Mouse (Mus musculus): ENCODE measurements around the gene Alcam. TPM values are rescaled to one million over a fixed set of nuclear protein-coding genes. Genes with fewer than 3 reads are reported as not detected.

Gene Alcam
- polyA plus RNA-seq, 1 experiment, result 27.7 TPM

GRCm38 (mm10) chr16:52430073-52430472 lies 23.8 kb downstream of the Alcam start:
- H3K79me2 ChIP-seq (ENCODE audit: control insufficient read depth, insufficient read depth), result peaks cover 92% of the 10 kb centered on the region

DNA sequence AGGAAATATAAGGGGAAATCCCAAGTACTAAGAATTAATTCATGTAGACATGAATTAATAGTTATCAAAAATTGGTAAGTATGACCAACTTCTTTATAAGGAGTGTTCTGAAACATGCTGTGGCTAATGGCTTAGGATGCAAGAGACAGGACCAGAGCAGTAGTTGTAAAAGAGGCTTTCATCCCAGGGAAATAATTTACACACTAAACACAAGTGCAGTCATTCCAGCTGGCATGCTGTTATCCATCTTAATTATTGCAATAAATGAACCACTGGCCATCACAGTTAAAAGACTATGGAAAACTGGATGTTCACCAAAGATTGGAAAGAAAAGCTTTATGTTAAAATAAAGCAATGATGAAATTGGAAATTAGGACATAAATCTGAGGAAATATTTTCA lies 24.2 kb downstream of the Alcam start:
- no peaks in the 10 kb centered on the region for H3K36me3 ChIP-seq (ENCODE audit: control insufficient read depth, insufficient read depth)
- H3K4me3 ChIP-seq (ENCODE audit: insufficient read depth, poor library complexity, severe bottlenecking), result no peak overlapping the region
- peaks cover 92% of the 10 kb centered on the region for H3K79me2 ChIP-seq (ENCODE audit: control insufficient read depth, insufficient read depth)
- H3K79me3 ChIP-seq (ENCODE audit: low read depth), result peaks cover 47% of the 10 kb centered on the region
- TF ChIP-seq MAX (IDR thresholded peaks at IDR 0.05) (no peak), USF1 (IDR thresholded peaks at IDR 0.05; ENCODE audit: low read depth) (no peak), MYOG (IDR thresholded peaks at IDR 0.05; ENCODE audit: control insufficient read depth, extremely low read depth, insufficient read length) (no peak), FOSL1 (IDR thresholded peaks at IDR 0.05; ENCODE audit: insufficient read depth, low read length, poor library complexity, severe bottlenecking) (no peak), CEBPB (IDR thresholded peaks at IDR 0.05; ENCODE audit: low read depth) (no peak), CTCF (IDR thresholded peaks at IDR 0.05; ENCODE audit: control insufficient read depth, insufficient read depth, insufficient read length) (no peak), MYOD1 (IDR thresholded peaks at IDR 0.05; ENCODE audit: control insufficient read depth, insufficient read length, low read depth) (no peak)
- no peak overlapping the region for H3ac ChIP-seq (ENCODE audit: control insufficient read depth, insufficient read length, low read depth)
- no peaks in the 10 kb centered on the region for H3K27me3 ChIP-seq (ENCODE audit: control insufficient read depth, insufficient read depth, insufficient read length)

More at GRCm38 (mm10) chr16:52430073-52430472, 23.8 kb downstream of the Alcam start:
- TF ChIP-seq MYOD1 (IDR thresholded peaks at IDR 0.05; ENCODE audit: control insufficient read depth, insufficient read length, low read depth) (no peak), CTCF (IDR thresholded peaks at IDR 0.05; ENCODE audit: control insufficient read depth, insufficient read depth, insufficient read length) (no peak), CEBPB (IDR thresholded peaks at IDR 0.05; ENCODE audit: low read depth) (no peak), USF1 (IDR thresholded peaks at IDR 0.05; ENCODE audit: low read depth) (no peak), FOSL1 (IDR thresholded peaks at IDR 0.05; ENCODE audit: insufficient read depth, low read length, poor library complexity, severe bottlenecking) (no peak), MAX (IDR thresholded peaks at IDR 0.05) (no peak), MYOG (IDR thresholded peaks at IDR 0.05; ENCODE audit: control insufficient read depth, extremely low read depth, insufficient read length) (no peak)
- H3ac ChIP-seq (ENCODE audit: control insufficient read depth, insufficient read length, low read depth), result no peak overlapping the region
- H3K27me3 ChIP-seq (ENCODE audit: control insufficient read depth, insufficient read depth, insufficient read length), result no peaks in the 10 kb centered on the region
- no peak overlapping the region for H3K4me3 ChIP-seq (ENCODE audit: insufficient read depth, poor library complexity, severe bottlenecking)
- no peaks in the 10 kb centered on the region for H3K36me3 ChIP-seq (ENCODE audit: control insufficient read depth, insufficient read depth)
- H3K79me3 ChIP-seq (ENCODE audit: low read depth), result peaks cover 47% of the 10 kb centered on the region

DNA sequence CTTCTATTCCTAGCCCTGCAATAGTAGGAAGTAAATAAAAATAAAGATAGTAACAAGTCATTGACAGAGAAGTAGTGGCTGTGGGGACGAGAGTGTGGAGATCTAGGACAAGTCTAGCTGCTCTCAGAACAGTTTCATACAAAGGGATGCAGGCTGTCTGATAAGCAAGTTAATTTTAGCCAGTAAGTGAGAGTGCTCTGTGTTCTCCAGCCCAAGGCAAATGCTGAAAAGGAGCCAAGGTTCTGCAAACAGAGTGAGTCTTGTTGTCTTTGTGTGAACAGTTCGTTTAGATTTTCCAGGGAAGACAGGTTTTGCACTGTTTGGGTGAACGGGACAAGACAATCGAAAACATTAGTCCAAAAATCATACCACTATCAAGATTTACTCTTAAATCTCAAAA lies 25.4 kb downstream of the Alcam start:
- Histone ChIP-seq H3K27me3 (ENCODE audit: control insufficient read depth, insufficient read depth, insufficient read length) (no peaks in the 10 kb centered on the region), H3K36me3 (ENCODE audit: control insufficient read depth, insufficient read depth) (peaks cover 4% of the 10 kb centered on the region), H3K79me3 (ENCODE audit: low read depth) (peaks cover 40% of the 10 kb centered on the region), H3ac (ENCODE audit: control insufficient read depth, insufficient read length, low read depth) (no peak overlapping the region), H3K79me2 (ENCODE audit: control insufficient read depth, insufficient read depth) (peaks cover 90% of the 10 kb centered on the region), H3K4me3 (ENCODE audit: insufficient read depth, poor library complexity, severe bottlenecking) (no peak overlapping the region)
- TF ChIP-seq MAX (IDR thresholded peaks at IDR 0.05) (no peak), MYOG (IDR thresholded peaks at IDR 0.05; ENCODE audit: control insufficient read depth, extremely low read depth, insufficient read length) (no peak), USF1 (IDR thresholded peaks at IDR 0.05; ENCODE audit: low read depth) (no peak), MYOD1 (IDR thresholded peaks at IDR 0.05; ENCODE audit: control insufficient read depth, insufficient read length, low read depth) (no peak), CEBPB (IDR thresholded peaks at IDR 0.05; ENCODE audit: low read depth) (no peak), FOSL1 (IDR thresholded peaks at IDR 0.05; ENCODE audit: insufficient read depth, low read length, poor library complexity, severe bottlenecking) (no peak), CTCF (IDR thresholded peaks at IDR 0.05; ENCODE audit: control insufficient read depth, insufficient read depth, insufficient read length) (no peak)

- no peaks in the 10 kb centered on the region for H3K27me3 ChIP-seq (ENCODE audit: control insufficient read depth, insufficient read depth, insufficient read length)
- H3K36me3 ChIP-seq (ENCODE audit: control insufficient read depth, insufficient read depth), result peaks cover 2% of the 10 kb centered on the region
- no peak overlapping the region for H3ac ChIP-seq (ENCODE audit: control insufficient read depth, insufficient read length, low read depth)
- no peak overlapping the region for H3K4me3 ChIP-seq (ENCODE audit: insufficient read depth, poor library complexity, severe bottlenecking)
- peaks cover 92% of the 10 kb centered on the region for H3K79me2 ChIP-seq (ENCODE audit: control insufficient read depth, insufficient read depth)
- no peak for TF ChIP-seq MYOG (IDR thresholded peaks at IDR 0.05; ENCODE audit: control insufficient read depth, extremely low read depth, insufficient read length)
- TF ChIP-seq CEBPB (IDR thresholded peaks at IDR 0.05; ENCODE audit: low read depth), result no peak
- no peak for TF ChIP-seq MYOD1 (IDR thresholded peaks at IDR 0.05; ENCODE audit: control insufficient read depth, insufficient read length, low read depth)
- peak; percentile 92 for TF ChIP-seq USF1 (IDR thresholded peaks at IDR 0.05; ENCODE audit: low read depth)
- no peak for TF ChIP-seq CTCF (IDR thresholded peaks at IDR 0.05; ENCODE audit: control insufficient read depth, insufficient read depth, insufficient read length)
- no peak for TF ChIP-seq MAX (IDR thresholded peaks at IDR 0.05)
- TF ChIP-seq FOSL1 (IDR thresholded peaks at IDR 0.05; ENCODE audit: insufficient read depth, low read length, poor library complexity, severe bottlenecking), result peak; percentile 66
- peaks cover 50% of the 10 kb centered on the region for H3K79me3 ChIP-seq (ENCODE audit: low read depth)
Observed at GRCm38 (mm10) chr16:52418568-52419158, 35.2 kb downstream of the Alcam start.

DNA sequence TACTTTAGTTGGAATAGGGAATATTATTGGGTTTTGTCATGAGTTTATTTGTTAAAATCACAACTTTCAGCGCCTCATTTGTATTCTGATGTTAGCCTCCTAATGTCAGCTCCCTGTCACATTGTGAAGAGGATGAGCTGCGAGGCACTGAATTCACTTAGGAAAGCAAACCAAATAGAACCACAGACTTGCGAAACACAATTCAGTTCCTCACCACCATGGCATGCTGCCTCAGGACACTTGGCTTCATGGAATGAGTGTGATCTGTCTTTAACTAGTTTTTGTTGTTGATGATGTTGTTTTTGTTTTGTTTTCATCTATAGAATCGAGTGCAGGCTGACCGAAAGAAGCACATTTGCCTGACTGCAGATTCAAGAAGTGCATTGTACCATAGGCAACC lies 35.9 kb downstream of the Alcam start:
- TF ChIP-seq CTCF (IDR thresholded peaks at IDR 0.05; ENCODE audit: control insufficient read depth, insufficient read depth, insufficient read length) (no peak), CEBPB (IDR thresholded peaks at IDR 0.05; ENCODE audit: low read depth) (peak; percentile 93), MYOD1 (IDR thresholded peaks at IDR 0.05; ENCODE audit: control insufficient read depth, insufficient read length, low read depth) (no peak), MAX (IDR thresholded peaks at IDR 0.05) (peak; percentile 24)
- no peak overlapping the region for H3K4me3 ChIP-seq (ENCODE audit: insufficient read depth, poor library complexity, severe bottlenecking)
- no peaks in the 10 kb centered on the region for H3K27me3 ChIP-seq (ENCODE audit: control insufficient read depth, insufficient read depth, insufficient read length)
- H3K79me3 ChIP-seq (ENCODE audit: low read depth), result peaks cover 53% of the 10 kb centered on the region
- peaks cover 92% of the 10 kb centered on the region for H3K79me2 ChIP-seq (ENCODE audit: control insufficient read depth, insufficient read depth)
- H3ac ChIP-seq (ENCODE audit: control insufficient read depth, insufficient read length, low read depth), result no peak overlapping the region
- H3K36me3 ChIP-seq (ENCODE audit: control insufficient read depth, insufficient read depth), result no peaks in the 10 kb centered on the region

GRCm38 (mm10) chr16:52417146-52417545 lies 36.7 kb downstream of the Alcam start:
- Histone ChIP-seq H3K79me3 (ENCODE audit: low read depth) (peaks cover 57% of the 10 kb centered on the region), H3ac (ENCODE audit: control insufficient read depth, insufficient read length, low read depth) (no peak overlapping the region), H3K36me3 (ENCODE audit: control insufficient read depth, insufficient read depth) (no peaks in the 10 kb centered on the region), H3K27me3 (ENCODE audit: control insufficient read depth, insufficient read depth, insufficient read length) (no peaks in the 10 kb centered on the region), H3K4me3 (ENCODE audit: insufficient read depth, poor library complexity, severe bottlenecking) (no peak overlapping the region), H3K79me2 (ENCODE audit: control insufficient read depth, insufficient read depth) (peaks cover 90% of the 10 kb centered on the region)
- no peak for TF ChIP-seq MAX (IDR thresholded peaks at IDR 0.05)
- TF ChIP-seq CEBPB (IDR thresholded peaks at IDR 0.05; ENCODE audit: low read depth), result no peak
- TF ChIP-seq MYOD1 (IDR thresholded peaks at IDR 0.05; ENCODE audit: control insufficient read depth, insufficient read length, low read depth), result no peak
- no peak for TF ChIP-seq USF1 (IDR thresholded peaks at IDR 0.05; ENCODE audit: low read depth)
- TF ChIP-seq CTCF (IDR thresholded peaks at IDR 0.05; ENCODE audit: control insufficient read depth, insufficient read depth, insufficient read length), result no peak
- TF ChIP-seq FOSL1 (IDR thresholded peaks at IDR 0.05; ENCODE audit: insufficient read depth, low read length, poor library complexity, severe bottlenecking), result no peak
- no peak for TF ChIP-seq MYOG (IDR thresholded peaks at IDR 0.05; ENCODE audit: control insufficient read depth, extremely low read depth, insufficient read length)

All from C2C12 (cell line).